Mouse (Mus musculus) right cerebral cortex, postnatal 36 days (tissue): Measurements from ENCODE around the gene Sipa1l3.

ENCODE experiments used
- DNase-seq, 2 experiments: peaks; one replicate each; pipeline ENCODE4 v3.0.0; 2022; ENCODE audit warnings: low spot score in 2 of 2, mixed read lengths in 1 of 2

Sipa1l3 gene

DNA sequence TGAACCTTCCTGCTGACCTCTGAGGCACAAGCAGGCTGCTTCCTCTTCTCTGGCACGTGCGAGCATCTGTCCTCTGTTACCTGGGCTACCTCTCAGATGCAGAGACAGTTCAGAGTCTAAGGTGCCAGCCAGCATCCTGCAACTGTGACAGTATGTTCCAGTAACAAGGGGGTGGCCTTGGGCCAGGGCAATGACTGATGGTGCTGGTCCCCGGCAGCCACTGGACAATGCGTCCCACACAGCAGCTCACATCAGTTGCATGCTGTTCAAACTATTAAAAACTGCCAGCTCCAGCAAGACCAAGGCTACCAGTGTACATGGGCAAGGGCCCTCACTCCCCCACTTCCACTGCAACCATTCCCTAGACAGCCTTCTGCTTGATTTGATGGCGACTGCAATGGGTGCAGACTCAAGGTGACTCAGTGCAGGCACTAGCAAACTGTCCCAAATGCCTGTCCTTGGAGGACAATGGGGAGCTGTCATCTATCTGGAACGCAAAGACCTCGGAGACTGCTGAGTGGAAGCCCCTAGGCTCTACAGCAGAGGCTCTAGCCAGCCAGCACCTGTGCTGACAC is 136.9 kb downstream of the Sipa1l3 start:
- DNase-seq, result no peak

DNA sequence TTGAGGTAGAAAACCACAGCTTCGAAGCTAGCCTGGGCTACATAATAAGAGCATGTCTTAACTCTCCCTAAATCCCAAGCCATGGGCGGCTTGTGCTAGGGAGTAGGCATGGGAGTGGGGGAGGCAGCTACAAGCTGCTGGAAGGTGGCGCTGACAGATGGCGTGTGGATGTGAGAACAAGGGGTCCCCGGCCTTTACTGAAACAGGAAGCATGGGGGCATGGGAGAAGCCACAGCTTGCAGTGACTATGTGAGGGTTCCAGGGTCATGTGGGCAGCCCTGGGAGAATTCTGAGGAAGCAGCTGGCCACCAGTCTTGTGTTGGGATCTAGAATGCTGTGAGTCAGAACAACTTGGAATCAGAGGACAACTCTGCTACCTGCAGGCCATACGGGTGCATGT is 144.4 kb downstream of the Sipa1l3 start:
- DNase-seq, result no peak

DNA sequence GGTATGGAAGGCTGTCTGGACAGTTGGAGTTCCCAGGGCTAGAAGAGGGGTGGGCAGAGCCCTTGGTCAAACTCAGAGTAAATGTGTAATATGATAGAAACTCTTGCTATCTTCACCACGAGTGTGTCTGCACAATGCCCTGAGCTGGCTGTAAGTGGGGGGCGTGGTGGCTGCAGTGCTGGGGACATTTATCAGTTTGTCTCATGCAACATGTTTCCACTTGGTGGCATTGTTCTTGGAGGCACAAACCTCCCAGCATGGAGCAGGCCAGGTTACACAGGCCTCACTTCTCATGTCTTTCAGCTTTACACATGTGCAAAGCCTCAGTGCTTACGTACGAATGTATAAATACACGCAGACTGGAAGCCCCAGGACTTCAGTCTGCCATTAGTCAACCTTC is 146.3 kb downstream of the Sipa1l3 start:
- no peak for DNase-seq

DNA sequence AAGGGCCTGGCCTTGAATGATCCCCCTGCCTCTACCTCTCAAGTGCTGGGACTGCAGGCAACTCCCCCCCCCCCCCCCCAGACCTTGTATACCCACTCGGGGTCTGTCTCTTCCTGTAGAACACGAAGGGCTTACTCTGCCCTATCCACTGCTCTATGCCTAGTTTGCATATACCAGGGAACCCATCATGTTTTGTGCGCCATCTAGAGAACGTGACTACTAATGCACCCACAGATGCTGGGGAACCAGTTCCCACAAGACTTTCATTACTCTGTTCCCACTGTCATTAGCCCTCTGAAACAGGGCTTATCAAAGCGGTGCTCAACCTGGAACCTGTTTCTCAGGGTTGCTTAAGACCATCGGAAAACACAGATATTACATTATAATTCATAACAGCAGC is 148.4 kb downstream of the Sipa1l3 start:
- no peak for DNase-seq

DNA sequence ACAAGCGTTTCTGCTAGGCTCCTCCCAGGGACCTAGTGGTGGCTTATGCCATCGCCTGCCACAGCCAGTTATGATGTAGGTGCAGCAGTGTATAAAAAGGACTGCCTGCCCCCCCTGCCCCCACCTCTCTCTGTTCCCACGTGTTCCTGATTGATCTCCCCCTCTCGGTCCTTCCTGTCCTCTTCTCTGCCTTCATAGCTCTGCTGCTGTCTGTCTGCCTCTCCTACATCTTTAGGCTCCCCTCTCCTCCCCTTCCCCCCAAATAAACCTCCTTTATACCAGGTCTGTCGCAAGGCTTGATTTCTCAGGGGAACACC is 150.5 kb downstream of the Sipa1l3 start:
- DNase-seq, result no peak

DNA sequence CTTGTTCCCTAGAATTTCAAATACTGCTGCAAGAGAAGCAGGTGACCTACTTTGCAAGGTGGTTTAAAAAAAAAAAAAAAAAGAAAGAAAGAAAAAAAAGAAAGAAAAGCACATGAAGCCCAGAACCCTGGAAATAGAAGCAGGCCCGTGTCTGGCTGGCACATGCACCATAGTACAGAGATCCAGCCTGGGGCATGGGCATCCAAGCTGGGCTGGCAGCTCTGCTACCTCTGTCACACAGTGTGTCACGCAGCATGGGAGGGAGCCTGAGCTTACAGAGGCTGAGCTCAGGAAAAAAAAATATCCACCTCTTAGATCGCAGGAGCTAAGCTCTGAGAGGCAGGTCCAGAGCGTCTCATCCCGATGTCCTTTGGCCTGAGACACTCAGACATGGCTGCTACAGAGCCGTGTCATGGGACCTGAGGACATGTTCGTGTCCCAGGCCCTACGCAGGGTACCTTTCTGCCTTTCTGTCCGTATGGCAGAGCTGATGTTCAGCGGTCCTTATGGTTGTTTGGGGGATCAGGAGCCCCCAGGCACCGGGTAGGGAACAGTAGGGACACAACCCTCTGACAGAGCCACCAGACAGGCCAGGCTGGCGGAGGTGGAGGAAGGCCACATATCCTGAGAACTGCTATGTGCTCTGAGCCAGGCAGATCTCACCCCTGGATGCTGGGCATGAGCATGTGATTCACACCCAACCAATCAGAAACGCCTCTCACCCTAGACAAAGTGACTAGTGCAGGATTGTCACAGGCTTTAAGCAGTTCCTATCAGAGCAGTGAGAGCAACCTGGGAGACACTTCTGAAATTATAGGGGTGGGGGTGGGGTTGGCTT is 151.1 kb downstream of the Sipa1l3 start:
- peak; percentile 43 to 63 for DNase-seq

DNA sequence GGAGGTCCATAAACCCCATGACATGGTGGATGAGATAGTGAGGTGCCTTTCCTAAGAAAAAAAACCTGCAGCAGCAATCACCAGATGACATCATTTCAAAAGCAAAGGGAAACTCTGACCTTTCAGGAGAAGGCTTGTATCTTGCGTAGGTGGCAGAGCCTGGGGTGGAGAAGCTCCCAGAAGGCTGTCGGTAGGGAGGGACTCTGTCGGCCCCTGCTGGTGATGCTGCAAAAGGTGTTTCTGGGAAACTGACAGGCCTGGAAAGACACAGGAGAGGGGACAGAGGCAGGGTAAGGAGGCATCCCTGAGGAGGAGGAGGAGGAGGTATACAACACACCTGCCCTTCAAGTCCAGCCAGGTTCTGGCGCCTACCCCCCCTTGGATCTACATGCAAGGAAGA is 154.4 kb downstream of the Sipa1l3 start:
- peak; percentile 46 to 61 for DNase-seq

DNA sequence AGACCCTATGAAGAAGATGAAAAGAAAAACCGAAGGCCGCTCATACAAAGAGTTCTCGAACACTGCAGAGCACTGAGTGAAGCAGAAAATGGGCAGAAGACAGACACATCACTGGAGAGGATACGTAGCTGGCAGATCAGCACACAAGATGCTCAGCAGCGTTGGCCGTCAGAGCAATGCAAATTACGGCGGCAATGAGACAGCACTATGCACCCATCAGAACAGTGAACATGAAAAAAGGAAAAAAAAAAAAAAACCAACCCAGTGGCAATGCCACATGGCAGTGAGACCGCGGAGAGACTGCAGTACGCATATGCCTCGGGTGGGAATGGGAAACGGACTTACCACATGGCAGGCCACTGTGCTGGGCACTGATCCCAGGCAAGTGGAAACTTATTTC is 156.9 kb downstream of the Sipa1l3 start:
- peak in 1 of 2 experiments; percentile 33 for DNase-seq

DNA sequence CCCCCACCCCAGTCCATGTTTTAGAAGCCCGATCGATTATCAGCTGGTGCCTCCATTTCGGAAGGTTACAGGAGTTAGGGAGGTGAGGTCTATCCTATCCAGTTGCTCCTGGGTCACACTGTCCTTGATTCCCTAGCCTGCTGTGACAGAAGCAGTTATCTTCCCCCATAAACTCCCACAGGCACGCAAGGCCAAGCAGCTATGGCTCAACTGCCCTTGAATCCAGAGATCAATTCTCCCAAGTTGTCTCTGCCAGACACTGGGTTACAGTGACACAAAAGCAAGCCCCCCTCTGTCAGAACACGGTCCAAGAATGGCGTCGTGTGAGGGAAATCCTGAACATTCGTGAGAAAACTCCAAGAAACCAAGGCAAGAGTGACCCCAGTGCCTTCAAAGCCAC is 163.0 kb downstream of the Sipa1l3 start:
- no peak for DNase-seq

DNA sequence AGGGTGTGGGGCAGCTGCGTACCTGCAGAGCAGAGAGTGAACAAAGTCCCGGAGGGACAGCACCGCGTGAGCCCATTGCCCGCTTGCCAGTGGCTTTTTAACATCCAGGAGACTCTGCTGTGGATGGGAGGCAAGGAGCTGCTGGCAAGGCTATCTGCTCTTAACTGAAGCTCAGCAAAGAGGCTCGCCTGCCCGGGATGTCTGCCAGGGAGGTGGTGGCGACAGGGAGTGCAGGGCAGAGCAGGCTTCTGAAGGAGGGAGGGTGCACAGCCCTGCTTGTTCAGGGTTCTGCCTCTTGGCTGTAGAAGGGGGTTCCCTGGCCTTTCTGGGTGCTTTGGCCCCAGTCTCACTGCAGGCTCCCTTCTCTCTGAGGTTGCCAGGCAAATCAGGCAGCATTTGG is 164.3 kb downstream of the Sipa1l3 start:
- DNase-seq, result peak; percentile 37 to 41

DNA sequence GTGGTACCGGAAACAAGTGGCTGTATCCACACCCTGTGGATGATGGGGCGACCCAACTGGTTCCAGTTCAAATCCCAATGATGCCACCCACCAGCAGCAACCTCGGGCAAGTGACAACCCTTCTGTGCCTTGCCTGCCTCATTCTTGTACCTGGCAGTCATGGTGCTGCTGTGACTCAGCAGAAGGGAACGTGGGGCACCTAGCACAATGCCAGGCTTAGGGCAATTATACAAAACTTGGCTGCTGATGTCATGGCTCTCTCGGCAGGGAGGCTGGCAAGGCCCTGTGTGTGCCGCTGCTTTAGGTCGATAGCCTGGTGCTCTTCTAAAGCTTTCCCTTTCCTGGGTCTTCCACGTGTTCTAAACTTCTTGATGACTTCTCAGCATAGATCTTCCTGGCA is 166.2 kb downstream of the Sipa1l3 start:
- no peak for DNase-seq

DNA sequence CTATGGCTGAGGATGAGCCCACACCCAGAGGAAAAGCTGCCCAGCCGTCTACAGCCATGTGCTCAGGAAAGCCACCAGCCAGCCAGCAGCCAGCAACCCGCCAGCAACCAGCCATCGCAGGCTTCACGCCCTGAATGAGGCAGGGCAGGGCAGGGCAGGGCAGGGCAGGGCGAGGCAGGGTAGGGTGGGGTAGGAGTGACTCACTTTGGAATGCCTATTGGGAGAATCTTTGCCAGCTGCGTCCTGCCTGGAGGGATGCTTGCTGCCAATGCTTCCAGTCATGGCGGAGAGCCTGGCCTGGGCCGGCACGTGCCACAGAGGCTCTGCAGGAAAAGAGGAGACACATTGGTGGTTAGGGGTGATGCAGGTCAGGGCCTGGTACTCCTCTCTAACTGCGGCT is 168.0 kb downstream of the Sipa1l3 start:
- DNase-seq, result no peak

DNA sequence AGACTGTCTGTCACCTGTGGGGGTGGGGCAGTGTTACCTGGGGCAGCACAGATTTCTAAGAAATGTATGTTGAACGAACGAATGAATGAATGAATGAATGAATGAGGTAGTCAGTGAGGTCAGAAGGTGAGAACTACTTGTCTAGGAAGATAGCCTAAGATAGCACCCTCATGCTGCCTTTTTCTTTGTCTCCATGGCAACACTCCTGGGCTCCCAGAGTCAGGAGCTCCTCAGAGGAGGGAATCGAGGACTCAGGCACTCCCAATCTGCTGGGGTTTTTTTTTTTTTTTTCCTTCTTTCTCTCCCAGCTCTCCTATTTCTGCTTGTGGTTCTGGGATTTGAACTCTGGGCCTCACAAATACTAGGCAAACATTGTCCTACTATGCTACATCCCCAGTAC is 172.2 kb downstream of the Sipa1l3 start:
- no peak for DNase-seq

DNA sequence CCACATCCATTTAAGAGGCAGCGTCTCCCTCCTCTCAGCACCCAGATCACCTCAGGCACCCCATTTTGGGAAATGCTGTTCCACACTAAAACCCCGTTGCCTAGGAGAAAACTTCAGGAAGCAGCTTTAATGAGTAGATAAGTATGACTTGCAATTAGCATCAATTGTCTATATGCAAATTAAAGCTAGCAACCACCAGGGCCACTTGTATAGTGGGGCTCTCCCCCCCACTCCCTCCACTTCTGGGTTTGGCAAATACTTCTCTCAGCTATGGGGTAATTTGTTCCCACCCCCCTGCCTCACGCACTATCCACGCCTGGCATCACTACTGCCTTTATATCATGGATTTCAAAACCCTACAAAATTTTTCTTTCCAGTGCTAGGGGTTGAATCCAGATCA is 172.9 kb downstream of the Sipa1l3 start:
- DNase-seq, result no peak

DNA sequence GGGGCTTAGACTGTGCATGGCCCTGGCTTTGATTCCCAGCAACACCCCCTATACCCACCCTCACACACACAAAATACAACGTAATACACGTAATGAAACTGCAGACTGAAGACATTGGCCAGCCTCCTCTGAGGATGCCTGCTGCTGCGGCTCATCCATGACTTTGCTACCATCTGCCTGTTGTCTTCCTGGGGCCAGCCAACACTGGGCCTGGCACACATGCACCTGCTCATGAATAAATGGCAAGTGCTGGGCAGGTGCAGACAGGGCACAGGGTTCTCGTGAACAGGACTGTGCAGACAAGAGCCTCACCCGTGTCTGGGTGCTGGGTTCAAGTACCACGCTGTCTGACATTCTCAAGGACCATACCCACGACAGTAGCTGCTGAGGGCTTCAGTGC is 174.7 kb downstream of the Sipa1l3 start:
- no peak for DNase-seq

DNA sequence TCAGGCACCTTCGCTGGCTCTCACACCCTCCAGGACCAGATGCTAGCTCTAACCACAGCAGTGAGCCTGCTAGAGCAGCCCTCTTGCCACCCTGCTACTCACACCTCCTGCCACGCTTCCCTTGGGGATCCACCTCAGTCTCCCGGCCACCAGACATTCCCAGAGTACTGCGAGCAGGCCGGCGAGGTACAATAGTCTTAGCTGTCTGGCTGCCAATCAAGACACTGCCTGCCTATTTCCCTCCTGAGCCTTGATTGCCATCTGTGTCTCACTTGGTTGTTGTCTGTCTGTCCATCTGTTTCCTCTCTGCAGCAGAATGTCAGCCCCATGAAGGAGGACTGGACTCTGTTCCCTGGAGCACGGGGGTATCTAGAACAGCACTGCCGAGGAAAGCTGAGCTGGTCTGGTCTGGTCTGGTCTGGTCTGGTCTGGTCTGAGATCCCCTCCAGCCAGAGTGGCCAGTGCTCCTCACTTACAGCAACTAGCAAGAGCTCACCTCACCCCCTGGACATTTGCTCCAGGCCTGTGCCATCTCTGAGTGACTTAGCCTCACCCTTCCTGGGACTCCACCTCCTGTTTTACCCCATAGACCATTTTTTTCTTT is 175.8 kb downstream of the Sipa1l3 start:
- DNase-seq, result no peak

DNA sequence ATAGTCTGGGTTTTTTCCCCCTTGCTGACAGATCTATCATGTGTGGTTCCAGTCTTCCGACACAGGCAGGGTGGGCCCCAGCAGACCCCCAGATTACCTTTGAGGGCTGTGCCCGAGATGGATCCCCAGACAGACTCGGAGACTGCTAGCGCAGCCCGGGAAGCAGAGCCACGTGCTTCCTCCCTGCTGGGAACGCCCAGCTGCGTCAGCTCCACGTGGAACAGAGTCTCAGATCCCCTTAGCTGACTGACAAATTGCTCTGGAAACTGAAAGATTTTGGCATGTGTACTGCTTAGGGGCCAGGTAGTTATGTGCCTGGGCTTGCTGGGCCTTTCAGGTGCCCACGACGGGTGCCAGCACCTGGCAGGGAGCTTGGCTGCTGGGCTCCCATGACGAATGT is 176.7 kb downstream of the Sipa1l3 start:
- DNase-seq, result no peak

DNA sequence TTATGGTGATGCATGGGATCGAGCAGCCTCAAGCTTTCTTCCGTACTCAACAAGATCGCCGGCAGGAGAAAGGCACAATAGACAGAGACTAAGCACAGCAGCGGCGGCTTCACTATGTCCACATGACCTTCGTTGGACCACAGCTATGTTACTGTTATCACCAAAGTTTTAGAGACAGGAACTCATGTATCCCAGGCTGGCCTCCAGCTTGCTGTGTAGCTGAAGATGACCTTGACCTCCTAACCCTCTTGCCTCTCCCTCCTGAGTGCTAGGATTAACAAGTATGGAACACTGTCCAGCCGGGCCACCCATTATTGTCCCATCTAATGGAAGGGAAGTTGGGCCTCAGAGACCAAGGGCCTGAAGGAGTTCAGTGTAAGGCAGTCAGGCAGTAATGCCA is 177.6 kb downstream of the Sipa1l3 start:
- no peak for DNase-seq

DNA sequence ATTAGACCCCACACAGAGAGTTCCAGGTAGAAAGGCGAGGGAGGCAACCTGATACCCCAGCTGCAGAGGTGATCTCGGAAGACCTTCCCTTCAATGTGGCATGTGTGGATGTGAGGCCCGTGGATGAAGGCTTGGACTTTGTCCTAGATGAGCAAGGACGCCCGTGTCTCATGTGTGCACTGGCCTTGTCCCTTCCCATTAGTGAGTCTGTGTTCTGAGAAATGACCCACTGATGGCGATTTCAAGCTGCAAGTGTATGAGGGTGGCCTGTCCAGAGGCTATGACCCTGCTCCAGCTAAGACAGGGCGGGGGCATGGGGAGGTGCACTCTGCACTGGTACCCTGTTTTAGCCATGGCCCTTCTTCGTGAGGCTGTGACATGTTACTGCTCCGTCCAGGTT is 178.2 kb downstream of the Sipa1l3 start:
- no peak for DNase-seq

DNA sequence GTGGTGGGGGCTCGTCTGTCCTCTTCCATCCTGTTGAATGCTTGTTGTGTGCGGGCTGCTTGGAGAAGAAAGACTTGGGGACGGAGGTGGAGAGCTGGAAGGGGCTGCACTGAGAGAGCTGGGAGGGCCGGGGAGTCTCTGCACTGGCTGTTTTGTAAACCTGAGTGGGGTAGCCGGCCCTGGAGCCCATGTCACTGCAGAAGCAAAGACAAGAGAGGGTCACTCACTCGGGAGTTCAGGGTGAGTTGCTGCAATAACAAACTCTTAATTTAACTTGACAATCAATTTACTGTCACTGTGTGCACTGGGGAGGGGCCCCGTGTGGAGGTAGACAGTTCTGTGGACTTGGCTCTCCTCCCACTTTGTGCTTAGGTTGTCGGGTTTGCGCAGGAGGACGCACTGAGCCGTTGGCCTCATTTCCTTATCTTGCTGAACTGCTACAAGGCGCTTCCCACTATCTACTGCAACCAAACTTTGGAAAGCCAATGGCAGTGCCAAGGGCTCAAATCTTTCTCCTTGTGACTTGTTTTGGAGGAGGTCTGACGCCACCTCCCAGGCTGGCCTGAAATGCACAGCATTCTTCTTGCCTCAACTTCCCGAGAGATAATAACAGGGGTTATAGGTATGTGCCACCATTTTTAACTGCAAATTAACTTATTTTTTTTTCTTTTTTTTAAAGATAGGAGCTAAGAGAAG is 179.3 kb downstream of the Sipa1l3 start:
- no peak for DNase-seq

DNA sequence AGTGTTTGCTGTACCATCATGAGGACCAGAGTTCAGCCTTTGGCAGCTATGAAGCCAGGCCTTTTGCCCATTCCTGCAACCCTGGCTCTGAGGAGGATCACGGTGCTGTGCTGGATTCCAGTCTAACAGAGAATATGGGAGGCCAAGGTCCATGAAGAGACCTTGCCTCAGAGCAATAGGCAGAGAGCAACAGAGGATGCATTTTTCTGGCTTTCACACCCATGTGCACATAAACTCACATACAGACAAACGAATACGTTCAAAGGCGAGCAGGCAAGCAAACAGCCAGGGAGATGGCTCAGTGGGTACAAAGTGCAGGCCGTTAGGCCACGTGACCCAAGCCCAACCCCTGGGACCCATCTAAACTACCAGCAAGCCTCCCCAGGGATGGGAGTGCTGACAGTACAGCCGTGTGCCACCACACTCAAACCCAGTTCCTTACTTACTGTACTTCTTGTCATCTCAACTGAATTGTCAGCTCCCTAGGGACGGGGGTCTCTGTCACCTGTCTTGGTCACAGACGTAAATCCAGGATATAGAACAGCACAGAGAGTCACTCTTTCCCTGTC is 180.0 kb downstream of the Sipa1l3 start:
- DNase-seq, result no peak

DNA sequence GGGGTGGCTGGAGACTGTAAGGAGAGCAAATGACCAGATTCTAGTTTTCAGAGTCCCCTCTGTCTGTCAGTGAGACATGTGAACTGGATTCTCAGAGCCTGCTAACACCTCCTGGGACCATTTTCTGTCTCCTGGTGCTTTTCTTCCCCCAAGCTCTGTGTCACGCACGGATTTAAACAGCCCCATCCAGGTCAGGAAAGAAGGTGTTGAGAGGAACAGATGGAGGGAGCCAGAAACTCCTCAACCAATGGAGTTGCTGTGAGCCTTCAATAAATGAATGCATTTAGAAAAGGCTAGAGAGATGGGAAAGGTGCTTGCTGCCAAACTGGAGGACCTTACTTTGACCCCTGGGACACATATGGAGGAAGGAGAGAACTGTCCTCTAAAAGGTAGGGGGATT is 180.7 kb downstream of the Sipa1l3 start:
- DNase-seq, result no peak
